Mouse (Mus musculus) left cerebral cortex, adult 2 months (tissue): ENCODE results near the gene Prcp. TPM values are rescaled to one million over a fixed set of nuclear protein-coding genes. Genes with fewer than 3 reads are reported as not detected.
A peak's percentile ranks its signal among the peaks of the same experiment; 100 is the strongest.
"Not testable (repeated sequence)": the region's sequence is repeated elsewhere in the genome, so short reads cannot be mapped to it uniquely, and the experiment has no call there.

ENCODE experiments used
- DNase-seq, 2 experiments: peaks; one replicate each; pipeline ENCODE4 v3.0.0; 2021 to 2022; ENCODE audit warnings: low spot score in 2 of 2, mixed read lengths in 1 of 2; ENCODE audit errors: extremely low spot score in 1 of 2
- H3K27ac ChIP-seq: fragments of 200-600 bp; 2 replicates; pipeline ENCODE4 v1.8.1; 2022
- H3K4me3 ChIP-seq: fragments of 200-600 bp; 2 replicates; pipeline ENCODE4 v1.8.1; 2022
- CTCF ChIP-seq: fragments of 200-600 bp; IDR thresholded peaks from 2 replicates; pipeline ENCODE4 v1.8.1; 2022; ENCODE audit warnings: antibody characterized with exemption, mild to moderate bottlenecking, moderate library complexity
- intact Hi-C: fragments of 180-260 bp; cut with DNase I; formaldehyde crosslinking; loops from one replicate; pipeline ENCODE4 v1.15.1; 2025
- total RNA-seq, 2 experiments: library from RNA; stranded (reverse); gene quantifications; 2 replicates each; pipeline ENCODE4 v1.2.3; 2021

The Prcp gene
- total RNA-seq, 2 experiments from 2014 or later = 9.5 to 10.1 TPM

DNA sequence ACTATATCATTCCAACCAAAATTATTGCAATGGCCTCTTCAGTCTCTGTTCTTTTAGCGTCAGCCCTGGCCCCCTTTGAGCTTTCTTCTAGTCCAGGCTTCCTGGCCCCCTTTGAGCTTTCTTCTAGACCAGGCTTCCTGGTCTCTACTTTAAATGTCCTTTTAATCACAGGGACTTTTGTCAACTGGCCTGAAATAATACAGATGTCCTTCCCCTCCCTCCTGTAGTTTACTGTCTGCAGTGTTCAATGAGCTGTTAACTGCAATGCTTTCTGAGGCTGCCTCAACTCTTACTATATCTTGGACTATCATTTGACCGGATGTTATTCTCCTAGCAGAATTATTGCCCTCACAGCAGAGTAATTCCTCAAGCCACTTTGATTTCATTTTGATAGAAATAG lies 77.9 kb downstream of the Prcp start:
- Histone ChIP-seq H3K4me3 (no peak overlapping the region), H3K27ac (no peak overlapping the region)
- DNase-seq = no peak
- intact Hi-C loops = no loop called here
- no peak for TF ChIP-seq CTCF

DNA sequence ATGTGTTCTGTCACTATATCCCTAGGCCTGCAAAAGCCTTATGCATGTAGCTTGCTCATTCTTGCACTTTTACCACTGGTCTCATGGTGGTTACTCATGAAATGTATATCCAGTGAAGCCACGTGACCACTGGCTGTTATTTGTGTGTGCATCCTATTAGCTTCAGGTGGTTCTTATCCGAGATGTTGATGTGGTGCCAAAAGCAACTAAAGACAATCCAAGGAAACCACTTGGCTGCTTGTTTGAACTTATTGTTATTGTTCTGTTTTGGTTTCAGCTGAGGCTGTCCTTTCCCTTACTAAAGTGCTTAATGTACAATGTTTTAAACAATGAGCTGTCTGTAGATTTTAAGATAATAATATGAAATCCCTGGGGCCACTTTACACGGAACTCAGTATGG lies 85.5 kb downstream of the Prcp start:
- TF ChIP-seq CTCF = no peak
- Histone ChIP-seq H3K4me3 (no peak overlapping the region), H3K27ac (no peak overlapping the region)
- intact Hi-C loops = loop anchor here (5.0 kb wide), 1 partner anchor 62 kb away; no protein-coding TSS in a partner anchor
- DNase-seq = no peak

DNA sequence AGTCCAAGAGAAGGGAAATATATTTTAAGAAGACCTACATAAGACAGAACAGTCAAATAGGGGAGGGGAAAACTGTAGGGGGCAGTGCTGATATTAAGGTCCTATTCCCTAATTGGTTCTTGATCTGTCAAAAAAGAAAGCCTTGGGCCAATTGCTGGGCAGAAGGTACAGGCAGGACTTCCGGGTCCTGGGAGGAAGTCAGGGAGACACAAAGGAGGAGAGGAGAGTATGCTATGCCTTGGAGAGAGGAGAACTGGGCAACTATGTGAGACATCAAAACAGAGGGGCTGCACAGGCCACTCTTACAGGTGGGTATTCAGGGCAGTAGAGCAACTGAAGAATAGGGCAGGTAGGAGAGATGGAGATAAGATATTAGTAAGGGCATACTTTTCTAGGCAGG lies 87.6 kb downstream of the Prcp start:
- TF ChIP-seq CTCF = no peak
- intact Hi-C loops = loop anchor here (5.0 kb wide), 1 partner anchor 65 kb away; no protein-coding TSS in a partner anchor
- no peak for DNase-seq
- no peak overlapping the region for H3K27ac ChIP-seq
- no peak overlapping the region for H3K4me3 ChIP-seq

DNA sequence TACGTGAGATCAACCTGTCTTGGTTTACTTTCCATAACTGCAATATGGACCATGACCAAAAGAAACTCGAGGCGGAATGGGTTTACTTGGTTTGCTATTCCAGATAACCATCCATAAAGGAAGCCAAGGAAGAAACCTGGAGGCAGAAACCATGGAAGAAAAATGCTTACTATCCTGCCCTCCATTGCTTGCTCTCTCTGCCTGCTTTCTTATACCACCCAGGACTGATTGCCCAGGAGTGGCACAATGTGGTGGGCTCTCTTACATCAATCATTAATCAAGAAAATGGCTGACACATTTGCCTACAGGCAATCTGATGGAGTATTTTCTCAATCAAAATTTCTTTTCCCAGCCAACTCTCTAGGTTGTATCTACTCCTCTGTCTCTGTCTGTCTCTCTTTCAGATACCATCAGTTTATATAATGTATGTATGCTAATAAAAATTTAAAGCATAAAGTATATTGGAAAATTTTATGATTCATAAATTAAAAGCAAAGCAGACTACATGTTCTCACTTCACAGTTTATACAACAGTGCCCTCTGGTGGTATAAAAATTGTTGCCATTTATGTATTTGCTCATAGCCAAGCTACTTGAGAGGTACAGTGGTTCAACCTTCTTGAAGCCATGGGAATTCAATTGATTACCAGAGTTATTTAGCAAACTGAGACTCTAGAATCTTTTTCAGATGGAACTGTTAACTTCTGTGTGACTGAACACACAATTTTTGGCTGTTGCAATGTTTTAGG lies 90.7 kb downstream of the Prcp start:
- intact Hi-C loops = loop anchor here (5.0 kb wide), 4 partner anchors 68 to 328 kb away; partner anchors contain the start of genes Ankrd42, Ddias and Prcp
- Histone ChIP-seq H3K4me3 (no peak overlapping the region), H3K27ac (no peak overlapping the region)
- no peak for DNase-seq
- peak; percentile 93 for TF ChIP-seq CTCF

DNA sequence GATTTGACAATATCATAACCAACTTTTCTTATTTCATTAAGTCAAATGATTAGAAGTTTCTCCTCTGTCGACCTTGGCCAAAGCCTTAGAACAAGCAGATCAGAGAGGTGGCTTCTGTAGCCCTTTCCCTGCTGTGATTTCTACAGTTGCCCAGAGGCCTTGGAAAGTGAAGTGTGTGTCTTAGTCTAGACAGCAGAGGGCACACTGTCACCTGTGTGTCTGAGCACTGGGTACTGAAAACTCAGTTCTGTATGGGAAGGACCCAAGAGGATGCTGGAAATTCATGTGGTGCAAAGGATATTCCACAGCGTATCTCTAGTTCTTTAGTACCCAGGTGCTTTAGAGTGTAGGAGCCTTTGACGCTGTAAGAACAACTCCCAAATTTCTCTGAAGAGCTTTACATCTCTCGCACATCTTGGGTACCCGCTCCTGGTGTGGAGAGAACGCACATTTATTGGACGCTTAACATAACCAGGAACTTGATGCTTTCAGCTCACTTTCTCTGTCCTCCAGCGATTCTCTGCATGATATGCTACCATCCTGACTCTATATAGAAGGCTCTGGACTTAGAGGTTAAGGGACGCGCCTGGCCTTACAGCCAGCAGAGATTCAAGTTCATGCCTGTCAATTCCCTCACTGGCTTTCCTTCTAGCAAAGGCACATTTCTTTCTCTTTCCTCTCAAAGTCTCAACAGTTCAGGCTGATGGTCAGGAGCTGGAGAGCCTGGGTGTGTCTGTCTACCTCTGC lies 93.3 kb downstream of the Prcp start:
- Histone ChIP-seq H3K4me3 (no peak overlapping the region), H3K27ac (no peak overlapping the region)
- peak; percentile 70 for TF ChIP-seq CTCF
- peak; percentile 45 to 47 for DNase-seq
- intact Hi-C loops = loop anchor here (5.0 kb wide), 3 partner anchors 95 to 330 kb away; partner anchors contain the start of genes Ankrd42, Ddias and Prcp

DNA sequence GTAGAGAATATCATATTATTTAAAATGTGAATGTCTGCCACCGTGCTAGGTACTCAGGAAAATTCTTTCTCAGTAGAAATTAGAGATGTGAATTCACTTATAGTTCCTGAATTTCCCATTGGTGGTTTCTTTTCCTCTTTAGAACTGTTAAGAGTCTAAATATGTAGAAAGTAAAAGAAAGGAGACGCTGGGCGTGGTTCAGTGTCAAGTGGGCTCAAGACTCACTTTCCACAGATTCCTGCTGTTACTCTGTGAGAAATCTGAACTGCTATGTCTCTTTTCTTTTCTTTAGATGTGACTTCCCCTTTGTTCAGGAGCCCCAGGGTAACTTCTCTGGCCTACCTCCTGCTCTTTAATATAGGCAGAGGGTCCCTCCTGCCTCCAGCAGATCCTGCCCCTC lies 103.2 kb downstream of the Prcp start:
- Histone ChIP-seq H3K4me3 (no peak overlapping the region), H3K27ac (no peak overlapping the region)
- no peak for DNase-seq
- intact Hi-C loops = no loop called here
- no peak for TF ChIP-seq CTCF

DNA sequence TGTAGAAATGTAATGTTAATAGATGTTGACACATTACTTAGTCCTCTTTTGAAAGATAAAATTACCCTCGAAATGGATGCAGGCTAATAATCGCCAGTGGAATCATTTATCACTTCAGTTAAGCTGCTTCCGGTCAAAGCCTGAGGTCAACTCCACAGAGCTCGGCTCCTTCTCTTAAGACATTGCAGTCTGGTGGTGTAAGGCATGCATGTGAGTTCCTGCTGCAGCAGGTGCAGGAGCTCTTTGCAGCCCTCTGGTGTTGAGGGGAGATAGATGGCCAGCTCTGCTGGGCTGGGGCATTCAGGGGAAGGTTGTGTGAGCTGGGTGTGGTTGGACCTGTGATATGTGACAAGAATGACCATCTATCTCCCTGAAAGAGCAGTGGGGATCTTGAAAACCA lies 104.0 kb downstream of the Prcp start:
- no peak for TF ChIP-seq CTCF
- Histone ChIP-seq H3K4me3 (no peak overlapping the region), H3K27ac (no peak overlapping the region)
- intact Hi-C loops = no loop called here
- DNase-seq = no peak

DNA sequence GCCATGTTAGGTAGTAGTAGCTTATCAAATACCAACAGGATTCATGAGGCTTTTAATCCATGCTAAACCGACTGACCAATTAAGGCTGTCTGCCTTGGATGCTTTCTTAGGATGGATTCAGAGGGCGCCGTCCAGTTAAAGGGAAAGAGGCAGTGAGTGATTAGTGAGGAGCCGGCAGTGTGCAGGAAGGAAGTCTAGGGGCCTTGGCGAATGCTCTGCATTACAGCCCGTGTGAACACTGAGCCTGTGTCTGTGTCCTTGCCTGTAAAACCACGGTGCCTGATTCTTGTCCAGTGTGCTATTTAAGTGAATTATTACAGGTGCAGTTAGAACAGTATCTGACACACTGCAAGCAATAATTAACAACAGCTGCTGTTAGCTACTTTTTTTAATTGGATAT lies 104.5 kb downstream of the Prcp start:
- DNase-seq, intact Hi-C loops, H3K27ac ChIP-seq, H3K4me3 ChIP-seq: not testable (repeated sequence)

DNA sequence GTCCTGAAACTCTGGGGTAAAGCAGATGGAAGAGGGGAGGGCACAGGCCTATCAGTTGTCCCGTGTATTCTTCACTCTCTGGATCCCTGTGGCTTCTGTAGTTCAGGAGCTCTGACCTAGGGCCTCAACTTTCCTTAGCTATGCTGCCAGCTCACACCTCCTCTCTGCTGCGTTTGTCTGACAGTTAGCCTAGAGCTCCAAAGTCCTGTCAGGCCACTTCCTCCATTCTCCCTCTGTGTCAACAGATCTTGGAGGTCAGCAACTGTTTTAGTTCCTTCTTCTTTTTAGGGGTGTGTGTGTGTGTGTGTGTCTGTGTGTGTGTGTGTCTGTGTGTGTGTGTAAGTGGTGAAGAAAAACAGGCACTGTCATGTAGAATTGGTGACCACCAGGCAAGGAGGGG lies 106.5 kb downstream of the Prcp start:
- Histone ChIP-seq H3K4me3 (no peak overlapping the region), H3K27ac (no peak overlapping the region)
- DNase-seq = no peak
- TF ChIP-seq CTCF = no peak
- intact Hi-C loops = loop anchor here (10.0 kb wide), 1 partner anchor 104 kb away; no protein-coding TSS in a partner anchor

DNA sequence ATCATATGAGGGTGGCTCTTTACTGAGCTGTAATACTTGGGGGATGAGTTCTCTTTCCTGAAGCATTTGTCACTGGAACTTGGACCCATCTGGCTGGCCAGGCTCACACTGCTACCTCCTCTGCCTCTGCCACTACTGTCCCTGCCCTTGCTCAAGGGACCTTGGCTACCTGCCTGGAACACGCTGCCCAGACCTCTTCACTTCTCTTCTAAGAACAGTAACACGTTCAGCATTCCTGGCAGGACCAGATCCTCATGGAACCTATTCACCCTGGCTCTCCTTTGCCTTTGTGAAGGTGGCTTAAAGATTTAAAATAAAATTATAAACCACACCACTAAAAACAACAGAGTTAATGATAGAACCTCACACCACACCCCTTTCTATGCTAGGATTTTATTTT lies 107.6 kb downstream of the Prcp start:
- TF ChIP-seq CTCF = no peak
- DNase-seq = no peak
- intact Hi-C loops = loop anchor here (10.0 kb wide), 1 partner anchor 103 kb away; no protein-coding TSS in a partner anchor
- Histone ChIP-seq H3K4me3 (no peak overlapping the region), H3K27ac (no peak overlapping the region)

Other genes starting within 250 kb of the Prcp start
- gene Ankrd42, start 237.3 kb upstream of the Prcp start, total RNA-seq = 10 to 100 TPM; 22.2 to 22.5 TPM
- 10 to 100 TPM; 52.8 to 72.0 TPM for gene Pcf11, start 204.5 kb upstream of the Prcp start, total RNA-seq
- 10 to 100 TPM; 38.7 to 43.6 TPM for gene Rab30, start 132.9 kb upstream of the Prcp start, total RNA-seq
- under 1 TPM; 0.42 to 0.88 TPM for gene Ddias, start 223 bp upstream of the Prcp start, total RNA-seq
- gene Fam181b, start 205.4 kb downstream of the Prcp start, total RNA-seq = 10 to 100 TPM; 18.4 to 23.0 TPM